Mouse (Mus musculus) lung, postnatal 4 days (tissue): ENCODE measurements around the gene Olfr724.
"Not testable (repeated sequence)": the region's sequence is repeated elsewhere in the genome, so short reads cannot be mapped to it uniquely, and the experiment has no call there.

ENCODE experiments used
- DNase-seq, 2 experiments: peaks; one replicate each; pipeline ENCODE4 v3.0.0; 2021

The Olfr724 gene

DNA sequence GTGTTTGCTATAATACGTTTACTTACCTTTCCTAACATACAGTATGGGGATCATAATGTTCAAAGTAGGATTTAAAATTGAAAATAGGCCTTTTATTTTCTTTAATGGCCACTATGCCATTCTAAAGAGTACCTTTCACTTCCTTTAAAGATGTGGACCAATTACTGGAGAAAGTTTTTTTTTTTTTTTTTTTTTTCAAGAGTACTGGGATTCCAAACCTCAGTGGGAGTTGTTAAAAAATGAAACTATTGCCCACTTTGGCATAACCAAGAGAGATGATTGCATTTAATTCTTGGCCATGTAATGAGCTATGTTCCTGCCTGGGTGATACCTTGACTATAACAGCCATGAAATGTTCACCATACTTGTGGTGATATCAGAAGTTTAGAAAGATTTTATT, at the start of gene Olfr724:
Gene Olfr724, minus strand, starts transcription at position 101 of the 400 bp plus-strand sequence.
- not testable (repeated sequence) for DNase-seq

DNA sequence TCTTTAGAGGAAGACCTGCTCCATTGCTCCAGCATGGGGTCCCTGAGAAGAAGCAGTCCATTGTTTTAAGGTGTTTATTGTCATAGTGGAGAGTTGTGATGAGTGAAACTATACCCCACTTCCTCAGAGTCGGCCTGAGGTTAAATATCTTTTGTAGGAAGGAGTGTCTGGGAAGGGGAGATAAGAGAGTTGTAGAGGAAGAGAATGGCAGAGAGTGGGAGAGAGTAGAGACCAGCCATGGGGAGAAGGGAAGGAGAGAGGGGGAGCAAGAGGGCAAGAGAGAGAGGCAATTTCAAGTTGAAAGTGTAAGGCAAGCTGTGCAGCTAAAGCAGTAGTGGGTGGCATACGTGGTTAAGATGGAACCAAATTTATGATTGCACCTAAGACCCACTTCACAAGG, 7.2 kb downstream of the Olfr724 start:
- no peak for DNase-seq

DNA sequence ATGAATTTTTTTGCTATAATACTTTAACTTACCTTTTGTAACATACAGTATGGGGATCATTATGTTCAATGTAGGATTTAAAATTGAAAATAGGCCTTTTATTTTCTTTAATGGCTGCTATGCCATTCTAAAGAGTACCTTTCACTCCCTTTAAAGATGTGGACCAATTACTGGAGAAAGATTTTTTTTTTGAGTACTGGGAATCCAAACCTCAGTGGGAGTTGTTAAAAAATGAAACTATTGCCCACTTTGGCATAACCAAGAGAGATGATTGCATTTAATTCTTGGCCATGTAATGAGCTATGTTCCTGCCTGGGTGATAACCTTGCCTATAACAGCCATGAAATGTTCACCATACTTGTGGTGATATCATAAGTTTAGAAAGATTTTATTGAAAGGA, 31.4 kb downstream of the Olfr724 start, which contains the start of gene Olfr723:
Gene Olfr723, minus strand, starts transcription at position 101 of the 400 bp plus-strand sequence.
- not testable (repeated sequence) for DNase-seq
